Mouse (Mus musculus): ENCODE results near the gene Camk1g. TPM values are rescaled to one million over a fixed set of nuclear protein-coding genes. Genes with fewer than 3 reads are reported as not detected.

Camk1g gene
- total RNA-seq, 2 experiments from 2014 or later = 36.4 to 39.0 TPM

DNA sequence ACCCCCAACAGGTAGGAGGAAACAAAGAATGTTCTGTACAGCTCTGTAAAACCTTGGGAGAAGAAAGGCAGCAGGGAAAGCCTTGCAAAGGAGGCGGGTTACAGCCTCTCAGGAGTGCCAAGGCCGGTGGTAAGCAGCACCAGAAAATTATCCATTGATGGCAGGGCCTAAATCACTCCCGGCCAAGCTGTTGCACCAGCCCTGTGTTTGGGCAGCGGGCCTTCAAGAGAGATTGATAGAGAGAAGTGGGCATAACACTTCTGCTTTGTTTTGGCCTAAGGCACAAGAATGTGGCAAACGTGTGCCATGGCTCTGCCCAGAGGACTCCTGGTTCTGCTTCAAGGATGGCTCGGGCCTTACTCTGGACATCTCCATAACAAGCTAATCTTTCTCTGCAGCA is 9.5 kb upstream of the Camk1g start:
- intact Hi-C loops (cut with DNase I) = loop anchor here (5.0 to 10.0 kb wide), 4 partner anchors 47 to 1585 kb away; partner anchors contain the start of gene Plxna2
- DNase-seq = peak; percentile 36

DNA sequence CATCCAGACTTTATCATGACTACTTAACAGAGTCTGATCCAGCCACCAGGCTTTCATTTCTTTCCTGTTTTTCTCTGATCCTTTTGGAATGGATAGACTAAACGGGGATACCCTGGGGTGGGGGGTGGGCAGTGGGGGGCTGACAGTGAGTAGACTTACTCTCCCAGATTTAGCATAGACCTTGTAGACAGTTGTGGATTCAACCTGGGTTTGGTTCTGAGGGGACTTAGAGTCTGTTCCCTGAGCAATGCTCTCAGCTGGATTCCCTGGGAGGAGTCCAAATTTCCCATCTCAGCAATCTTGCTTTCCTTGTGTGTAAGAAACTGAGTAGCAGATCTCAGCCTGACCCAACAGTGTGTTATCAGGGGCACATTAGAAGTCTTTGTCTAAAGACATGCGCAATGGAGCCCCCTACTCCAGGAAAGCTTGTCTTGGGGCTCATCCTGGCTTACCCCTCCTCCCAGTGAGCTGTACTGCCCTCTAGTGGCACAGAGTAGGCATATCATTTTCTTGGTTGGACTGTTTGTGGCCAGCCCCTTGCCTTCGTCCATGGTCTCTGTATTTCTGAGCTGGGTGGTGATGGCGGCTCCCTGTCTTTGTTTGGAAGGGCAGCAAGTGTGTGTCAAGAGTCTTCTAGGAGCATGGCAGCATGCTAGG is 6.5 kb upstream of the Camk1g start:
- intact Hi-C loops (cut with DNase I) = loop anchor here (5.0 kb wide), 2 partner anchors 44 to 119 kb away; no protein-coding TSS in a partner anchor
- peak; percentile 59 for DNase-seq

GRCm38 (mm10) chr1:193373906-193374413 is 3.9 kb upstream of the Camk1g start:
- intact Hi-C loops (cut with DNase I) = no loop called here

DNA sequence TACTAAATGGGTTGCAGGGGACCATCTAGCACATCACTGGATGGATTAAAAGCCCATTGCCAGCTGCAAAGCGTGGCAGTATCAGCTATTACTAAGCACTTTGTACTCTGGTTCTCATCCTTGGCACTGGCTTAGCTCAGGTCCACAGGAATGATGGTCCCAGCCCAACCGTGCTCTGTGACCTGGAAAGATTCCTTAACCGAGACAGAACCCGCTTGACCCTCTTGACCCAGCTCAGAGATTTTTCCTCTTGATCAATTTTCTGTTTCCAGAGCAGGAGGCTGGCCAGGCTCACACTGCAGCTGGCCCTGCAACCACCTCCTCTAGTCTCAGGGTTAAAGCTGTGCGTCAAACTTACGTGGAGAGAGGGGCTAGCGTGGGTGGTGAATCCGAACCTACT is 1.0 kb downstream of the Camk1g start:
- DNase-seq = no peak
- intact Hi-C loops (cut with DNase I) = no loop called here

More at GRCm38 (mm10) chr1:193373906-193374413, 3.9 kb upstream of the Camk1g start:
- DNase-seq = no peak

DNA sequence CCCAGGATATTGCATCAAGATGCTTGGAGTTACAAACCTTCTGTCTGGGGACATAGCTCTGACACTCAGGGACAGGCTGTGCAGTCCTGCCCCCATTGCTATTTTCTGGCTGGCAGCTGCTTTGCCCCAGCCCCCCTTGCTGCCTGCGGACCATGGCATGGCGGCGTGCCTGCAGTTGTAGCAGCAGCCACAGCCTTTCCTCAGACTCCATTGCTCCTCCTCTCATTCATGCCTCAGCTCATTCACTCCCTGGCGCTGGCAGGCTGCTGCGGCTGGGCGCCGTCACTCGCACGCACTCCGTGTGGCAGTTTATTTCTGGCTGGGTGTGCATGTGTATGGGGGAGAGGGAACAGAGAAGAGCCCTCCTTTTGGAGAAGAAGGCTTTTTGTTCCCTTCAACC is 2.0 kb downstream of the Camk1g start:
- peak; percentile 84 for DNase-seq
- intact Hi-C loops (cut with DNase I) = no loop called here

DNA sequence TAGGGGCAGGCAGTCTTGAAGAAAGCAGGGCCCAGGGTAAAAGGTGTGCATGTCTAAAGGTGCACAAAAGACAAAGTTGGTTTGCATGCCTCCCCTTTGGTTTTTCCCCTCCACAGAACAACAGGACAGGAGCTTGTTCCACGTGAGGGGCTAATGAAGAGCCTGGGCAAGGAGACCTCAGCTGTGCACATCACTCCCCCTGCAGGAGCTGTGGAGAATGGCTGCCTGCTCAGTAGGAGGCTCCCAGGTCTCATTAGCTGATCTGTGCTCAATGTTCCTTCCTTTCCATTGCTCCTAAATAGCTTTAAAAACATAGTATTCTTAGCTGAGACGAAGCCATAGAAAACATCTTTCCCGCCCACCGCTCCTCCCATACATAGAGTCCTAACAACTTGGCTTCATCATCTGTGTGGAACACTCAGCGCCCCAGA is 6.3 kb downstream of the Camk1g start:
- intact Hi-C loops (cut with DNase I) = no loop called here
- peak; percentile 55 for DNase-seq

GRCm38 (mm10) chr1:193362078-193362477 is 8.0 kb downstream of the Camk1g start:
- intact Hi-C loops (cut with DNase I) = no loop called here
- no peak for DNase-seq

- intact Hi-C loops (cut with DNase I) = no loop called here
These were observed 8.9 kb downstream of the Camk1g start for GRCm38 (mm10) chr1:193361181-193361580.

DNA sequence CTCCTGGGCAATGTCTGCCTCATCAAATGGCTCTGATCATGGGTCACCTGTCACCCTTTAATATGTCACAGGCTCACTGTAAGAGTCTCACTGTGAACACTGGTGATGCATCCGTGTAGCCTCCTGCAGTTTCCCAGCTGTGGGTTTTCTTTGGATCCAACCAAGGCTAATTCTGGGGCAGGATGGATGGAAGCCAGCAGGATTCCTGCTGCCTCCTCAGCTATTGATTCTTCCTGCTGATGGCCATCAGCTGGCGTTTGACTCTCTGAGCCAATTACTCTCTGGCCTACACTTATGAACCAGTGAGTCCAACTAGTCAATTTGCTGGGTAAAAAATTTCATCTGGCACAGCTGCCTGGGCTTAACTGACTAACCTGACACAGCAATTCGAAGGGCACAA is 10.9 kb downstream of the Camk1g start:
- peak; percentile 31 for DNase-seq
- intact Hi-C loops (cut with DNase I) = no loop called here

More at GRCm38 (mm10) chr1:193361181-193361580, 8.9 kb downstream of the Camk1g start:
- DNase-seq = peak; percentile 38

- intact Hi-C loops (cut with DNase I) = no loop called here
- DNase-seq = peak; percentile 54
These were observed 18.5 kb downstream of the Camk1g start for GRCm38 (mm10) chr1:193351583-193351982.

- DNase-seq = no peak
- intact Hi-C loops (cut with DNase I) = no loop called here
These were observed 19.6 kb downstream of the Camk1g start for GRCm38 (mm10) chr1:193350546-193350801.

GRCm38 (mm10) chr1:193349702-193350545 is 20.2 kb downstream of the Camk1g start:
- no peak for DNase-seq
- intact Hi-C loops (cut with DNase I) = no loop called here

DNA sequence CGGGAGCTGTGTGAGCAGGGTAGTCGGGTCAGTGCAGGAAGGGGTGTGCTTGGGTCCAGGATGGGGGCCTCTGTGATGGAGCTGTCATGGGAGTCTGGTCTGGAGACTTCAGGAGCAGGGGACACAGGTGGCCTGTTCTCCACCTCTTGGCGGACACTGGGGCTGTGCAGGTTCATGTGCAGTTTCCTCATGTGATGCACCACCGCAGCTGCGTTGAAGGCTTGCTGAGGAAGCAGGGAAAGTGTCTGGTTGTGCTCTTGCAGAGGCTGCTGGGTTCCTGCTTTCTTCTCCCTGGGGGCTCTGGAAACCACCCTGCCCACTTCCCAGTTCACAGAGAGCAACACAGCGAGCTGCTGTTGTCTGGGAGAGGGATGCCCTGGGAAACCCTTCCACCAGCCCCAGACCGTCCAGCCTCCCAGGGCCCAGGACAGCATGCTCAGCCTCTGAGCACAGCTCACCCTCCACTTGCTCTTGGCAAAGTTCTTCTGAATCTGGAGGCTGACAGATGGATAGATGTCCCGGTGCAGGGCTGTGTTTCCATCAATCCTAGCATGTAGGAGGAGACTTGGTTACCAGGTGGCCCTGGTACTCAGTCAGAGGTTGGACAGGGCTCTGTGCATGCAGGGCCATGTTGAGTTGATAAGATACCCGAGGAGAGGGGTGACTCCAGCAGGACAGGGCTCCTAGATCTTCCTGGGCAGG is 21.7 kb downstream of the Camk1g start:
- intact Hi-C loops (cut with DNase I) = no loop called here
- DNase-seq = no peak

- intact Hi-C loops (cut with DNase I) = no loop called here
- DNase-seq = no peak
These were observed 23.2 kb downstream of the Camk1g start for GRCm38 (mm10) chr1:193346908-193347307.

DNA sequence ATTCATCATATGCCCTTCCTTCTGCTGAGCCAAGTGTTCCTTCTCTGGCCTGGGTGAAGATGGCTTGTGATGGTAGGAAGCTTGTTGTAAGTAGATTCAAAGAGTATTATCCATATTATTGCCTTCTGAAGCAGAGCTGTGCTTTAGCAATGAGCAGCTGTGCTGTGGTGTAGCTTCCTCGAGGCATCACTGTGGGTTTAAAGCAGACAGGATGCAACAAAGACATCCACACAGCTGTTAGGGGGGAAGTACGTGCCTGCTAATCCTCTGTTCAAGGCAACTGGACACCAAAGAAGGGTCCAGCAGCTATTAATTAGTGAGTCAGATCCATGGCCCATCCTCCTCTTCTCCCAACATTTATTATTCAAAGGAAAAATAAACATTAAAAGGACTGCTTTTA is 25.1 kb downstream of the Camk1g start:
- no peak for DNase-seq
- intact Hi-C loops (cut with DNase I) = no loop called here

DNA sequence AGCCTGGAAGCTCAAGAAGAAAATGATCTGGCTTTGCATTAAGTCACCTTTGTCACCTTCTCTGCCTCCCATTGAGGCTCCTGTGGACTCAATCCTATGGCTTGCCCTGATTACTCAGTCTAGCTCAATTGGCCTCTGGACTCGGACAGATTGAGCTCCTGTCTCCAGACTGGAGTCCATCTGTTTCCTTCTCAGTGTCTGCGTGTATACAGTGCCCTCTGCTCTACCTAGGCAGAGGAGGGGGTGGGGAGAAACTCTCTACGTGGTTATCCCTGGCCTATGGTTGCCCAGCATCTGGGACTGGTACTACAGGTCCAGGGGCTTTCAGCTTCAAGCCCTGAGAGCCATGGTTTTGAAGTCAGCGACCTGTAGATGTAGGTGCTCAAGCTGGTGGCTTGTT is 26.2 kb downstream of the Camk1g start:
- DNase-seq = no peak
- intact Hi-C loops (cut with DNase I) = no loop called here

DNA sequence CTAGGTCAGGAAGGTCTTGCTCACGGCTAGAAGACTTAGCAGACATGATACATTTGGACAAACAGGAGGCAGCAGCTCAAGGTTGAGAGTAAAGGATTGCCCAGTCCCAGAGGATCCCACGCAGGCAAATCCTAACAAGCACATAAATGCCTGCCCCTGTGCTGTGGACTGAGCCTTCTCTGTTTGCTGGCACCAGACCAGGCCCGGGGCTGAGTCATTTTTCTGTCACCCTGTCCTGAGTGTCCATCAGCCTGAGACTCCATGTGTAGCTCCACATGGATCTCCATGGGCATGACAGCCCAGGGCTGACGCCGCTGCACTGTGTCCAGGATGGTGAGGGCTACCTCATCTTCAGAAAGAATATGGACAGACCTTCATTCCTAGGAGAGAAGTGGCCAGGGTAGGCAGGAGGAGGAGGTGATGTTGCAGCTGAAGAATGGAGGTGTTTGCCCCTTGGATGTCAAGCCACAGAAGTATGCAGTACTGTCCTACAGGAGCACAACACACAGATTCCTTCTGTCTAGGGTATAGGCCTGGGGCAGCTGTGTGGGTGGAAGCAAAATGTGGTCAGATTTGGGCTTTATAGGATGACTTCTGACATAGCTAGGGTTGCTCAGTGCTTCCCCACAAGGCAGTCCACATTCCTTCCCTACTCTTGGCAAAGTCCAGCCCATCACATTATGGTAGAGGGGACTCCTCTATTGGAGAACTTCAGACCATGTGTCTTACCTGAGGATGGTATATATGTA is 27.7 kb downstream of the Camk1g start:
- intact Hi-C loops (cut with DNase I) = no loop called here
- no peak for DNase-seq

DNA sequence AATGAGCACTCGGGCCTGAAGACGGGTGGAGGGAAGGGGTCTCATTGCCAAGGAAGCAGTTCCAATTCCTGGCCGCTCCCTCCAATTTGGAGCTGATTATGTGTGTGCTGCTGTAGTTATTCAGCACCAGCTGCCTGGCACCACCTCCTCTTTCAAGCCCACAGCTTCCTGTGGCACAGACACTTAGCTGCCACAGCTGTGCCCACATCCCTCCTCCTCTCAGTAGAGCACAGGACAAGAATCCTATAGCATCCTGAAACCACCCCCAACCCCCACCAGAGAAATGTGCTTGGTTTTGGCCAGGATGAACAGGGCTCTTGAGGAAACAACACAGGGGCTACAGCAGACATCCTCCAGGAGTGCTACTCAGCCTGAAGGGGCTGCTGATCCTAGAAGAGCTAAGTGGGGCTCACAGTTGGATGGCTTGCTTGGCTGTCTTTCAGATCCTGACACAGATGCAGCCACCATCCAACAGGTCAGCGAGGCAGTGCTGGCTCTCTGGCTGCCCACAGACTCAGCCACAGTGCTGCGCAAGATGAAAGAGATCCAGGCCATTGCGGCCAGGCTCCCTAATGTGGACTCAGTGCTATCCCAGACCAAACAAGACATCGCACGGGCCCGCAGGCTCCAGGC is 31.6 kb downstream of the Camk1g start:
- intact Hi-C loops (cut with DNase I) = no loop called here
- DNase-seq = peak; percentile 51

- intact Hi-C loops (cut with DNase I) = no loop called here
- DNase-seq = no peak
These were observed 32.2 kb downstream of the Camk1g start for GRCm38 (mm10) chr1:193337787-193338310.

DNA sequence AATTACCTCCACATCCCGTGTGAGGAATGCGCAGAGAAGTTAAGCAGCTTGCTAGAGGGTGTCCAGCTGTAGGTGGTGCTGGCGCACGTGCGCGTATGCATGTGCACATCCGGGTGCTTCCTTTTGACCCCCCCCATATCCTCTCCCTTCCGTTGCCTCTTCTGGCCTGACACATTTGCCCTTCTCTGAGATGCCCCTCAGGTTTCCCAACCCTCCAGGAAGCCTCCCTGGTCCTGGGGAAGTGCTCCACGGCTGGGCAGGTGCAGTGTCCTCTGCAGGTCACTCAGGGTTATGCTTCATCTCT is 33.1 kb downstream of the Camk1g start:
- DNase-seq = no peak
- intact Hi-C loops (cut with DNase I) = no loop called here
